Mouse (Mus musculus) cerebellum, adult 2 months (tissue): ENCODE results near the gene Rab3il1.

ENCODE experiments used
- CTCF ChIP-seq: fragments of 200-500 bp; IDR thresholded peaks from 2 replicates; pipeline ENCODE4 v1.5.1; 2011; ENCODE audit warnings: low read depth, mild to moderate bottlenecking, control low read depth, low read length, moderate library complexity, borderline replicate concordance; ENCODE audit not compliant: insufficient read depth
- POLR2A ChIP-seq: fragments of 200-500 bp; IDR thresholded peaks from 2 replicates; pipeline ENCODE4 v1.6.1; 2011; ENCODE audit warnings: low read length, control low read depth, borderline replicate concordance; ENCODE audit not compliant: insufficient read depth

DNA sequence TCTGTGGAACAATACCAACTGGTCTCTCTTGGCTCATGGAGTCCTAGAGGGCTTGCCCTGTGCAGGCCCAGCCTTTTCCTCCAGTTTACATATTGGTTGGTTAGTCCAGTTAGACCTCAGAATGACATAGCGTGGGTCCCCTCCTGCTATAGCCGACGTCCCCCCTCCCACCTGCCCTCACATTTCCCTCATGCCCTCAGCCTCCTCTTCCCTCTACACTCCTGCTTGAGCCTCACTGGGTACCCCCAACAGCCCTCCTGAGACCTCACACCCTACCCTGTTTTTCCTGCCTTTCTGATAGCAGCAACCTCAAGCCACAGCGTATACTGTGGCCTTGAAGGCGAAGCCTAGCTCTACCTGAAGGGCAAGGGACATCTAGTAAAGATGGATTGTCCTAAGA, 61.4 kb downstream of the Rab3il1 start:
- TF ChIP-seq CTCF (no peak), POLR2A (no peak)
